In the genomic region with DNA sequence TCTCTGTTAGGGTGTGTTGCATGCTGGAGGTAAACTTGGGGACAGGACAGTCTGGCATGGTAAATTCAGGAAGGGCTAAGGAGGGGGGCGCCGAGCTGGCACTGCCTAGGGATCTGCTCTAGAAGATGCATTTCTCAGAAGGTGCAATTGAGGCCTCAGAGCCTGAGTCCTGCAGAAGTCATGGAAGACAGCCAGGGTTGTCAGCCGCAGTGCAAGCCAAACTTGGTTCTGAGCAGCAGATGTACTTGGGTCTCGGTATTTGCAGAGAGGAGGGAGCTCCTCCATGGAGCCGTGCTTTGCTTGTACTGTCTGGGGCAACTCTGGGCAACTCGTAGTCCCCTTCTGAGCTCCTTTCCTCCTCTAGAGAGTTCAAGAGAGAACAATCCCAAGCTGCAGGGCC, we compare ENCODE assay signal across 18 mouse cellular contexts. TPM values are rescaled to one million over a fixed set of nuclear protein-coding genes. Genes with fewer than 3 reads are reported as not detected.
DNase-seq lines count a peak whose midpoint lies in the region; ATAC-seq and TF ChIP-seq lines count a peak whose summit lies in the region.
"Had no signal": no experiment of that assay in that cellular context is flagged by ENCODE, and none has a peak within 500 bp of the region (broad histone marks: within the 10 kb centered on the region; RNA-seq: fewer than 3 reads in every experiment).

No protein-coding gene starts in this region.

- 0 out of 2 replicates have a peak, but pooled peaks cover 3% of the 10 kb centered on the region for H3K4me1 ChIP-seq in heart, embryonic 11.5 days (ENCODE audit: control insufficient read depth, insufficient read depth, low read length)
- H3K4me1 ChIP-seq in hindbrain, embryonic 16.5 days (ENCODE audit: control insufficient read depth, insufficient read depth, low read depth, low read length) = peaks cover 13% of the 10 kb centered on the region
- H3K4me1 ChIP-seq in hindbrain, postnatal 0 days (ENCODE audit: insufficient read depth, low read length) = 0 out of 2 replicates have a peak, but pooled peaks cover 5% of the 10 kb centered on the region
- H3K4me1 ChIP-seq in neural tube, embryonic 14.5 days (ENCODE audit: control insufficient read depth, insufficient read depth, low read length) = peaks cover 11% of the 10 kb centered on the region; the same call in 1 of the 2 replicates

- no peak overlapping the region for H3K4me2 ChIP-seq in heart, embryonic 11.5 days
- no peak overlapping the region for H3K4me2 ChIP-seq in hindbrain, embryonic 16.5 days (ENCODE audit: low read length)
- H3K4me2 ChIP-seq in hindbrain, postnatal 0 days (ENCODE audit: low read depth, low read length) = no peak overlapping the region
- no peak overlapping the region for H3K4me2 ChIP-seq in neural tube, embryonic 14.5 days (ENCODE audit: low read depth, low read length)
- H3K4me2 ChIP-seq: embryonic facial prominence, embryonic 13.5 days; forebrain, embryonic 12.5 days; heart, embryonic 12.5 days had no signal

- no peaks in the 10 kb centered on the region for H3K9me3 ChIP-seq in heart, embryonic 11.5 days (replicated peaks; ENCODE audit: control insufficient read depth, low read length)
- no peaks in the 10 kb centered on the region for H3K9me3 ChIP-seq in hindbrain, embryonic 16.5 days (ENCODE audit: control insufficient read depth, low read length)
- H3K9me3 ChIP-seq in hindbrain, postnatal 0 days (ENCODE audit: low read length) = no peaks in the 10 kb centered on the region
- H3K9me3 ChIP-seq in neural tube, embryonic 14.5 days (ENCODE audit: control insufficient read depth, low read length) = no peaks in the 10 kb centered on the region
- H3K9me3 ChIP-seq: embryonic facial prominence, embryonic 13.5 days; forebrain, embryonic 12.5 days; heart, embryonic 12.5 days had no signal

- WGBS in heart, embryonic 11.5 days (ENCODE audit: insufficient replicate concordance) = 75% methylated on average over 6 of the region's 6 CpGs
- WGBS in hindbrain, embryonic 16.5 days = 64% methylated on average over 6 of the region's 6 CpGs
- 62% methylated on average over 6 of the region's 6 CpGs for WGBS in hindbrain, postnatal 0 days
- WGBS in neural tube, embryonic 14.5 days = 77% methylated on average over 6 of the region's 6 CpGs

- H3K27ac ChIP-seq in heart, embryonic 11.5 days (ENCODE audit: low read depth, low read length) = no peak overlapping the region
- H3K27ac ChIP-seq in hindbrain, embryonic 16.5 days (ENCODE audit: low read depth, low read length) = no peak overlapping the region
- H3K27ac ChIP-seq in hindbrain, postnatal 0 days = no peak overlapping the region
- H3K27ac ChIP-seq in neural tube, embryonic 14.5 days (ENCODE audit: low read depth, low read length) = no peak overlapping the region
- H3K27ac ChIP-seq: embryonic facial prominence, embryonic 13.5 days; forebrain, embryonic 12.5 days had no signal

- no peaks in the 10 kb centered on the region for H3K36me3 ChIP-seq in heart, embryonic 11.5 days (ENCODE audit: control insufficient read depth, insufficient read depth, low read length)
- H3K36me3 ChIP-seq in hindbrain, embryonic 16.5 days (ENCODE audit: control insufficient read depth, insufficient read depth, low read length) = peaks cover 11% of the 10 kb centered on the region
- 0 out of 2 replicates have a peak, but pooled peaks cover 4% of the 10 kb centered on the region for H3K36me3 ChIP-seq in hindbrain, postnatal 0 days (ENCODE audit: insufficient read depth, low read length)
- peaks cover 10% of the 10 kb centered on the region for H3K36me3 ChIP-seq in neural tube, embryonic 14.5 days (ENCODE audit: control insufficient read depth, insufficient read depth, low read length)
- H3K36me3 ChIP-seq: embryonic facial prominence, embryonic 13.5 days; heart, embryonic 12.5 days had no signal

- no peak overlapping the region for H3K4me3 ChIP-seq in heart, embryonic 11.5 days (ENCODE audit: low read depth, low read length)
- H3K4me3 ChIP-seq in hindbrain, embryonic 16.5 days (ENCODE audit: low read length) = no peak overlapping the region
- no peak overlapping the region for H3K4me3 ChIP-seq in hindbrain, postnatal 0 days (ENCODE audit: low read length)
- no peak overlapping the region for H3K4me3 ChIP-seq in neural tube, embryonic 14.5 days (ENCODE audit: low read depth, low read length)
- H3K4me3 ChIP-seq: embryonic facial prominence, embryonic 13.5 days; forebrain, embryonic 12.5 days; heart, embryonic 12.5 days had no signal

- TF ChIP-seq CTCF in hindbrain, postnatal 0 days (IDR thresholded peaks at IDR 0.05; ENCODE audit: low read depth) = no peak

- H3K27me3 ChIP-seq in heart, embryonic 11.5 days (ENCODE audit: control insufficient read depth, insufficient read depth, low read length) = peaks cover 17% of the 10 kb centered on the region
- H3K27me3 ChIP-seq in hindbrain, embryonic 16.5 days (replicated peaks; ENCODE audit: control insufficient read depth, insufficient read depth, low read length) = no peaks in the 10 kb centered on the region
- H3K27me3 ChIP-seq in hindbrain, postnatal 0 days (ENCODE audit: insufficient read depth, low read length) = no peaks in the 10 kb centered on the region
- no peaks in the 10 kb centered on the region for H3K27me3 ChIP-seq in neural tube, embryonic 14.5 days (ENCODE audit: control insufficient read depth, insufficient read depth, low read length)

- no peak overlapping the region for H3K9ac ChIP-seq in heart, embryonic 11.5 days (ENCODE audit: low read depth, low read length)
- H3K9ac ChIP-seq in hindbrain, embryonic 16.5 days (ENCODE audit: low read depth, low read length) = no peak overlapping the region
- H3K9ac ChIP-seq in hindbrain, postnatal 0 days (replicated peaks; ENCODE audit: low read length) = no peak overlapping the region
- 0 out of 2 replicates have a peak overlapping the region, but pooled peaks have one; percentile 18 for H3K9ac ChIP-seq in neural tube, embryonic 14.5 days (replicated peaks; ENCODE audit: low read depth, low read length)
- H3K9ac ChIP-seq: embryonic facial prominence, embryonic 13.5 days; forebrain, embryonic 12.5 days; heart, embryonic 12.5 days had no signal

- no peak for DNase-seq in frontal cortex, postnatal 14 days (ENCODE audit: low spot score in 2 of 2)
- peak; percentile 91 for DNase-seq in heart, adult 11 months
- no peak for DNase-seq in hindbrain, postnatal 0 days (ENCODE audit: low spot score)
- DNase-seq in neural tube, embryonic 10.5 days (ENCODE audit: extremely low spot score, low spot score) = no peak
- DNase-seq: adrenal gland, postnatal 10 days; cerebellum, adult 11 months; cerebellum, adult 8-10 months; kidney, adult 2 months had no signal

- ATAC-seq in frontal cortex, adult (ENCODE audit: low TSS enrichment) = 0 out of 2 replicates have a peak, but pooled peaks have one; percentile 21
- no peak for ATAC-seq in heart, embryonic 11.5 days (replicated peaks; ENCODE audit: insufficient number of reproducible peaks, low FRiP score, low TSS enrichment)
- ATAC-seq in hindbrain, embryonic 16.5 days = 0 out of 2 replicates have a peak, but pooled peaks have one; percentile 1
- no peak for ATAC-seq in hindbrain, postnatal 0 days
- no peak for ATAC-seq in neural tube, embryonic 14.5 days (ENCODE audit: low read depth)
- ATAC-seq: forebrain, embryonic 16.5 days; intestine, embryonic 16.5 days had no signal

RNA-seq across cellular contexts. Expression of gene Serpinh1, which starts 26.9 kb away (rescaled TPM):
- 442 and 580 TPM in 2 replicates for polyA plus RNA-seq in heart, embryonic 11.5 days (2014; fragmentation: Nextera tagmentation; extraction: Ambion mirVana)
- 261 and 355 TPM in 2 replicates for polyA plus RNA-seq in hindbrain, embryonic 16.5 days (2015; fragmentation: Nextera tagmentation; extraction: Ambion mirVana)
- total RNA-seq in hindbrain, postnatal 0 days (2014; rRNA removed) = 214 and 215 TPM in 2 replicates
- polyA plus RNA-seq in hindbrain, postnatal 0 days (2015; fragmentation: Nextera tagmentation; extraction: Ambion mirVana) = 161 TPM in 2 replicates
- 38.7 and 139 TPM in 2 replicates for polyA plus RNA-seq in neural tube, embryonic 14.5 days (2014; fragmentation: Nextera tagmentation; extraction: Ambion mirVana)
- total RNA-seq: MEL had no signal

RNA-seq across cellular contexts. Expression of gene Gdpd5, which starts 55.1 kb away (rescaled TPM):
- 20.0 and 20.8 TPM in 2 replicates for polyA plus RNA-seq in heart, embryonic 11.5 days (2014; fragmentation: Nextera tagmentation; extraction: Ambion mirVana)
- 36.9 and 43.8 TPM in 2 replicates for polyA plus RNA-seq in hindbrain, embryonic 16.5 days (2015; fragmentation: Nextera tagmentation; extraction: Ambion mirVana)
- 40.5 and 47.6 TPM in 2 replicates for total RNA-seq in hindbrain, postnatal 0 days (2014; rRNA removed)
- polyA plus RNA-seq in hindbrain, postnatal 0 days (2015; fragmentation: Nextera tagmentation; extraction: Ambion mirVana) = 26.7 and 26.8 TPM in 2 replicates
- 38.1 and 47.9 TPM in 2 replicates for polyA plus RNA-seq in neural tube, embryonic 14.5 days (2014; fragmentation: Nextera tagmentation; extraction: Ambion mirVana)

RNA-seq across cellular contexts. Expression of gene Map6, which starts 58.9 kb away (rescaled TPM):
- polyA plus RNA-seq in heart, embryonic 11.5 days (2014; fragmentation: Nextera tagmentation; extraction: Ambion mirVana) = 2.0 and 2.2 TPM in 2 replicates
- 127 and 137 TPM in 2 replicates for polyA plus RNA-seq in hindbrain, embryonic 16.5 days (2015; fragmentation: Nextera tagmentation; extraction: Ambion mirVana)
- 292 and 327 TPM in 2 replicates for total RNA-seq in hindbrain, postnatal 0 days (2014; rRNA removed)
- 97.4 and 111 TPM in 2 replicates for polyA plus RNA-seq in hindbrain, postnatal 0 days (2015; fragmentation: Nextera tagmentation; extraction: Ambion mirVana)
- 118 and 140 TPM in 2 replicates for polyA plus RNA-seq in neural tube, embryonic 14.5 days (2014; fragmentation: Nextera tagmentation; extraction: Ambion mirVana)
- total RNA-seq: MEL had no signal

Comparison
In these comparisons a context has a peak if more than half of its experiments do, and no peak if none do; other contexts are left out.
1. ATAC-seq: peak in frontal cortex, adult (single experiment) and hindbrain, embryonic 16.5 days (single experiment); none in heart, embryonic 11.5 days (single experiment), hindbrain, postnatal 0 days (single experiment) and neural tube, embryonic 14.5 days (single experiment).
2. RNA of gene Map6, which starts 58.9 kb away (polyA plus RNA-seq): 127 to 137 TPM in hindbrain, embryonic 16.5 days, 118 to 140 TPM in neural tube, embryonic 14.5 days and 97.4 to 111 TPM in hindbrain, postnatal 0 days; 2.0 to 2.2 TPM in heart, embryonic 11.5 days; every median in the first group is over 10 times any median in the second.